Mouse (Mus musculus) small intestine, adult 2 months (tissue): ENCODE measurements around the gene Cntfr.
A peak's percentile ranks its signal among the peaks of the same experiment; 100 is the strongest.

ENCODE experiments used
- CTCF ChIP-seq: fragments of 200-500 bp; IDR thresholded peaks from 2 replicates; pipeline ENCODE4 v1.5.1; 2012; ENCODE audit warnings: low read depth, mild to moderate bottlenecking, control low read depth, inconsistent platforms, low read length, moderate library complexity, mixed read lengths; ENCODE audit not compliant: insufficient replicate concordance, insufficient read length; ENCODE audit errors: extremely low read depth
- POLR2A ChIP-seq: fragments of 200-500 bp; IDR thresholded peaks from 2 replicates; pipeline ENCODE4 v1.6.1; 2012; ENCODE audit warnings: low read depth, mild to moderate bottlenecking, control low read depth, inconsistent platforms, low read length, moderate library complexity

- no peak for TF ChIP-seq POLR2A
- peak; percentile 95 for TF ChIP-seq CTCF
Observed at GRCm38 (mm10) chr4:41614156-41614555, 82.7 kb downstream of the Cntfr start.
